Mouse (Mus musculus) adrenal gland, adult 18-20 months (tissue): ENCODE measurements around the gene Polr1d. TPM values are rescaled to one million over a fixed set of nuclear protein-coding genes. Genes with fewer than 3 reads are reported as not detected.

ENCODE experiments used
- DNase-seq, 2 experiments: peaks; one replicate each; pipeline ENCODE4 v3.0.0; 2021 to 2022; ENCODE audit warnings: low spot score in 2 of 2
- long read RNA-seq, 2 experiments: library from polyadenylated mRNA; stranded (forward); transcript quantifications; one replicate each; pipeline ENCODE4 v2.0.0; 2021
- total RNA-seq, 2 experiments: library from RNA; stranded (reverse); gene quantifications; 1 replicate in 1 of 2; 2 replicates in 1 of 2; pipeline ENCODE4 v1.2.3; 2021

Gene Polr1d
- 100 to 1,000 TPM; 128 to 132 TPM for total RNA-seq
- long read RNA-seq, experiment 1, transcript Polr1d-202 (3 exons, 1,137 nt), result major isoform, 24 of 50 reads
- long read RNA-seq, experiment 1, transcript Polr1d-201 (2 exons, 1,196 nt), result minor isoform, 23 of 50 reads
- long read RNA-seq, experiment 1, partial matches to known transcripts, result 0 of 50 reads
- long read RNA-seq, experiment 1, other reads (novel, unspliced or antisense), result 3 of 50 reads
- long read RNA-seq, experiment 2, transcript Polr1d-202 (3 exons, 1,137 nt), result major isoform, 81 of 142 reads
- long read RNA-seq, experiment 2, transcript Polr1d-201 (2 exons, 1,196 nt), result minor isoform, 53 of 142 reads
- long read RNA-seq, experiment 2, partial matches to known transcripts, result 2 of 142 reads
- long read RNA-seq, experiment 2, other reads (novel, unspliced or antisense), result 6 of 142 reads

- no peak for DNase-seq
Measured at GRCm38 (mm10) chr5:147076799-147077165, at the start of gene Polr1d. Gene Polr1d (plus strand): TSS chr5:147077050.

GRCm38 (mm10) chr5:147031281-147031680 lies 45.6 kb upstream of the Polr1d start:
- no peak for DNase-seq

GRCm38 (mm10) chr5:147033155-147033554 lies 43.7 kb upstream of the Polr1d start:
- DNase-seq, result no peak

- no peak for DNase-seq
Measured at GRCm38 (mm10) chr5:147034283-147034682, 42.6 kb upstream of the Polr1d start.

- no peak for DNase-seq
Measured at GRCm38 (mm10) chr5:147035301-147035700, 41.5 kb upstream of the Polr1d start.

- no peak for DNase-seq
Measured at GRCm38 (mm10) chr5:147036028-147036427, 40.8 kb upstream of the Polr1d start.

GRCm38 (mm10) chr5:147036661-147037060 lies 40.2 kb upstream of the Polr1d start:
- no peak for DNase-seq

- no peak for DNase-seq
Measured at GRCm38 (mm10) chr5:147037601-147038000, 39.2 kb upstream of the Polr1d start.

- no peak for DNase-seq
Measured at GRCm38 (mm10) chr5:147039394-147039793, 37.5 kb upstream of the Polr1d start.

GRCm38 (mm10) chr5:147041965-147042937 lies 34.6 kb upstream of the Polr1d start:
- DNase-seq, result no peak

GRCm38 (mm10) chr5:147043240-147043844 lies 33.5 kb upstream of the Polr1d start:
- DNase-seq, result no peak

GRCm38 (mm10) chr5:147045311-147045710 lies 31.5 kb upstream of the Polr1d start:
- no peak for DNase-seq

- no peak for DNase-seq
Measured at GRCm38 (mm10) chr5:147045929-147046328, 30.9 kb upstream of the Polr1d start.

- no peak for DNase-seq
Measured at GRCm38 (mm10) chr5:147049544-147050209, 27.2 kb upstream of the Polr1d start.

GRCm38 (mm10) chr5:147050816-147051499 lies 25.9 kb upstream of the Polr1d start:
- no peak for DNase-seq

- no peak for DNase-seq
Measured at GRCm38 (mm10) chr5:147051500-147052308, 25.1 kb upstream of the Polr1d start.

GRCm38 (mm10) chr5:147052309-147052558 lies 24.6 kb upstream of the Polr1d start:
- DNase-seq, result no peak

GRCm38 (mm10) chr5:147053071-147053470 lies 23.8 kb upstream of the Polr1d start:
- no peak for DNase-seq

GRCm38 (mm10) chr5:147053481-147053880 lies 23.4 kb upstream of the Polr1d start:
- no peak for DNase-seq

GRCm38 (mm10) chr5:147054328-147054727 lies 22.5 kb upstream of the Polr1d start:
- DNase-seq, result no peak
